Mouse (Mus musculus): ENCODE results near the gene Syne2.

The Syne2 gene

GRCm38 (mm10) chr12:75866419-75867373 lies 48.8 kb downstream of the Syne2 start:
- no peak for DNase-seq (ENCODE audit: low spot score)

- DNase-seq (ENCODE audit: low spot score): no peak
These were observed 55.8 kb downstream of the Syne2 start for GRCm38 (mm10) chr12:75873546-75874235.

DNA sequence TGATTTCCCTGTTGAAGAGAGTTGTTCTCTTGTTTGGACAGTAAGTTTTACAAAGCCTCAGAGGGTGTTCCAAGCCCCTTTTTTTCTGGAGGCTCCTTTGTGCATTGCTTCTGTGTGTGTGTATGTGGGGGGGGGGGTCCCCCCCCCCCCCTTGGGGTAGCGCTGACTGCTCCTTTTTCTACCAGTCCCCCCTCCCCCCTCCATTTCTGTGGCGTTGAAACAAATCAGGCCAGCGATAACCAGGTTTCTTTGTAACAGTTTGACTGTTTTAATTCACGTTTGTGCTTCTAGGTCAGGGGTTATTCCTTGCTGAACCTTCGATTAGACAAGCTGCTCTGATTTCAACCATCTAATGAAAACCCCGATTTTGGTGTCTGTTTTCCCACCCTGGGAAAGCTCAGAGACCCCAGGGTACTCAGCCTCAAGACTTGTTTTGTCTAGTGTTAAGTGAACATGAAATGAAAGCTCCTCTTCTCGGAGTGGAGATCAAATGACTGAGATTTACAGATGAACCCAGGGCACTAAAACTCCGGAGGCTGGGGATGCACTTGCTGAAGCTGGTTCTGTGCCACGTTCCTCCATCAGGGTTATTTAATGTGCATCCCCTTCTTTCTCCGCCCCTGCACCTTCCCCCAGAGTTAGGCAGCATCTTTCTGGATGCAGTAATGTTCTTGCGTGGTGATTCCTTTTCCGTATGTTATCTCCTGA lies 56.5 kb downstream of the Syne2 start:
- no peak for DNase-seq (ENCODE audit: low spot score)

DNA sequence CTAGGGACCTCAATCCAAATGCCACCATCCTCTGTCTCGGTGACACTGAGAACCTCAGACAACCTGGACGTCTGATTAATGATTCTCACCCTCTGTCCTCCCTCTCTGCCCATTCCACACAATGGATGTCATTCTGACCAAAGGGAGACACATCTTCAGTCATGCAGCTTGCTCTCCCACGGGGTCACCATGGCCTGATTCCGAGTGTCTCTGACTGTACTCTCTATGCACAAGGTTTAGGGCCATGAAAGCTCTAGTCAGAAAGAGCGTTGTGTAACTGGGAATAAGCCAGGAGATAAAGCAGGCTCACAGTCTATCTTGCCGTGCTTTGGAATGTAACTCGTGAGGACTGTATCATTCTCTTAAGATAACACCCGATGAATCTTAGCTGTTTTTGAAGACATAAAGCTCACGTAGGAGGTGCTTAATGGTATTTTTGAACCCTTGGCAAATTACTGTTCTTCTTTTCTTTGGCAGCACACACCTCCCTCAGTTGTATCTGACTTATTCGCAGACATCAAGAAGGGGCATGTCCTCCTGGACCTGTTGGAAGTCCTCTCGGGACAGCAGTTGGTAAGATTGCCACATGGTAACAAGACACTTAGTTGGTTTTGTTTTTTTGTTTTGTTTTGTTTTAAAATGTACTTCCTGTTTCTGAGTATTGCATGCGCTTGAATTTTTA lies 61.8 kb downstream of the Syne2 start:
- no peak for DNase-seq (ENCODE audit: low spot score)

- no peak for DNase-seq (ENCODE audit: low spot score)
These were observed 63.6 kb downstream of the Syne2 start for GRCm38 (mm10) chr12:75881554-75881953.

DNA sequence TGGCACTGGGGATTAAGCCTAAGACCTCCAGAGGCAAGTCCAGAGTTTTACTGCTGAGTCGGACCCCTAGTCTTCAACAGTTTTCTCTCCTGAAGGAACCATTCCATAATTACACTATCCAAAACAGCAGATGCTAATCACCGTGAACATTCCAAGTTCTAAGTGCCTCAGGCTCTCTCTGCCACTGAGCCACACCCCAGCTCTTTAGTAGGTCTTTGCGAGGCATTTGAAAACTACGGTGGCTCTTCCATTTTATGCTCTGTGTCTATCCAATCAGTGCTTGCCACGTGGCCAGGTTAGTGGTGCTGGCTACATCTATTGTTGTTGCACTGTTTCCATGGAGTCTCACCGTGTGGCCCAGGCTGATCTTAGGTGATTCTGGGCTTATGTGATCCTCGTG lies 68.2 kb downstream of the Syne2 start:
- no peak for DNase-seq (ENCODE audit: low spot score)

GRCm38 (mm10) chr12:75886946-75887345 lies 69.0 kb downstream of the Syne2 start:
- no peak for DNase-seq (ENCODE audit: low spot score)

DNA sequence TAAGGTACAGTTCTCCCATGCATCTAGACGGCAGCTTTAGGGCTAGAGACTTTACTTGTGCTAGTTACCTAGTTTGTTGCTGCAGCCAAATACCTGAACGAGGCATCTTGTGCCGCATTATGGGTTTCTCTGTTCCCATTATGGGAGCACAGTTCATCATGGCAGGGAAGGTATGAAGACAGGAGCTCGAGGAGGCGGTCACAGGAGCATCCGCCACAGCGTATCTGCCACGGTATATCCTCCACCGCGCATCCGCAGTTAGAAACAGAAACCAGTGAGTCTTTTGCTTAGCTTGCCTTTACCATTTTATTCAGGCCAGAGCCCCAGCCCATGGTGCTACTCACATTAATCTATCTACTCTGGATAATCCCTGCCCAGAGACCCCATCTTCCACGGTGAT lies 70.8 kb downstream of the Syne2 start:
- no peak for DNase-seq (ENCODE audit: low spot score)

DNA sequence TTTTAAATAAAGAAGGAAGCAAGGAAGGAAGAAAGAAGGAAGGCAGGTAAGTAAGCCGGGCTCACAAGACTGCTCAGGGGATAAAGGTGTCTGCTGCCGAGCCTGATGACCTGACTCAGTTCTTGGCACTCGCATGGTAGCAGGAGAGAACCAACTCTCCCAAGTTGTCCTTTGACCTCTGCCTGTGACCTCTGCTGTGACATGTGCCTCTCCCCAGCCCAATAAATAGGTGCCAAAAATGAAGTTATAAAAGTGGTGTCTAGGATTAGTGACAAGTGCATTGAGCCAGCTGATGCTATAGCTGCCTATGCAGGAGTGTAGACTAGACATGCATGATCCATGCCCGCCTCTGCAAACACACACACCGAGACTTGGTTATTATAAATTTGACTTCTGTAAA lies 73.3 kb downstream of the Syne2 start:
- no peak for DNase-seq (ENCODE audit: low spot score)

DNA sequence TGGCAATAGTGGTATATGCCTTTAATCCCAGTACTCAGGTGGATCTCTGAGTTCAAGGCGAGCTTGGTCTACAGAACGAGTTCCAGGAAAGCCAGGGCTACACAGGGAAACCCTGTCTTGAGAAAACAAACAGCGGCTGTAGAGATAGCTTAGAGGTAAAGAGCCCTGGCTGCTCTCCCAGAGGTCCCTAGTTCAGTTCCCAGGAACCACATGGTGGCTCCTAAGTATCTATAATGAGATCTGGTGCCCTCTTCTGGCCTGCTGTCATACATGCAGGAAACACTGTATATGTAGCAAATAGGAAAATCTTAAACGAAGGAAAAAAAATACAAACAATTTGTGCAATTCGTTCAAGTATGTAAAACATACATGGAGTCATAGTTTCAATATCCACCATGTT lies 75.5 kb downstream of the Syne2 start:
- no peak for DNase-seq (ENCODE audit: low spot score)

GRCm38 (mm10) chr12:75894316-75894997 lies 76.5 kb downstream of the Syne2 start:
- DNase-seq (ENCODE audit: low spot score): peak; percentile 69

- no peak for DNase-seq (ENCODE audit: low spot score)
These were observed 77.0 kb downstream of the Syne2 start for GRCm38 (mm10) chr12:75894998-75895331.

DNA sequence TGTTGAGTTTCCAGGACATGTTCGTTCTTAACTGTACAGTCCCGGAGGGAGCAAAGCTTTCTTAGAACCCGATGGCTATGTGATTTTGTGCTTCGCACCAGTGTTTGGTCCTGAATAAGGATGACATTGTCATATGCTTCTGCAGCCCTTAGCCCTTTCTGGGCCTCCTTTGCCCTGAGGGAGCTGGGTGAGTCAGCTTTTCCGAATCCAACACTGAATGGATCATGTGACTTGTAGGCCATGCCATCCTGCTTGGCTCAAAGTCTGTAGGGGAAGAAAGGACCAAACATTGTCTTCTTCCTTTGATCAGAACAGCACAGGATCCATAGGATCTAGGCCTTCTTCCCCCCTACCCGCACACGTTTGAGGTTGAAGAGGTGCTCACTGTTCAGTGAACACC lies 79.9 kb downstream of the Syne2 start:
- no peak for DNase-seq (ENCODE audit: low spot score)

DNA sequence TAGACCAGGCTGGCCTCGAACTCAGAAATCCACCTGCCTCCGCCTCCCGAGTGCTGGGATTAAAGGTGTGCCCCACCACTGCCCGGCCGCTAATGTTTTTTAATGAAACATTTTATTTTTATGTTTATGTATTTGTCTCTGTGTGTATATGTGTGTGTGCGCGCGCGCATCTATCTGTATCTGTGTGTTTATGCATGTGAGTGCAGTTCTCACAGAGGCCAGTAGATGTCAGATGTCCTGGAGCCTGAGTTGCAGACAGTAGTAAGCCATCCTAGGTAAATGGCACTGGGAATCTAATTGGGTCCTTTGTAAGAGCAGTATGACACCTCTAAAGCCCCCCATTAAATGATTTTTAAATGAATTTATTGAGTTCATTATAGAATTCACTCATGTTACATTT lies 83.8 kb downstream of the Syne2 start:
- no peak for DNase-seq (ENCODE audit: low spot score)

GRCm38 (mm10) chr12:75904068-75904467 lies 86.1 kb downstream of the Syne2 start:
- no peak for DNase-seq (ENCODE audit: low spot score)

DNA sequence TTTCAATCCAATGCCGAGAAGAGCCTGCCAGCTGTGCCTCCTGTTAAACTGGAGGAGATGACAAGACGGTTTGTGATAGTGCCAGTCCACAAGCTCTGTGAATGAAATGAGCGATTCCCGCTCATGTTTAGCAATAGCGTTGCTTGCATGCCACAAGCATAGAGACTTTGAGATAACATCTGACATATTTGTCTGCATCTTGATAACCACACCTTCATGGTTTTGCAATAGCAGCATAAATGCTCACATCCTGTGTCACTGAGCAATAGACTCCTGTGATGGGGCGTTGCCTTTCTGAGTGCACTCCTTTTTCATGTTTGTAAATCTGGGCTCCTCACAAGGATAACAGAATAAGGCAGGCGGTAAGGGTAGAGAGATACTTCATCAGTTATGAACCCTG lies 87.4 kb downstream of the Syne2 start:
- no peak for DNase-seq (ENCODE audit: low spot score)

GRCm38 (mm10) chr12:75908466-75908865 lies 90.5 kb downstream of the Syne2 start:
- DNase-seq (ENCODE audit: low spot score): no peak

DNA sequence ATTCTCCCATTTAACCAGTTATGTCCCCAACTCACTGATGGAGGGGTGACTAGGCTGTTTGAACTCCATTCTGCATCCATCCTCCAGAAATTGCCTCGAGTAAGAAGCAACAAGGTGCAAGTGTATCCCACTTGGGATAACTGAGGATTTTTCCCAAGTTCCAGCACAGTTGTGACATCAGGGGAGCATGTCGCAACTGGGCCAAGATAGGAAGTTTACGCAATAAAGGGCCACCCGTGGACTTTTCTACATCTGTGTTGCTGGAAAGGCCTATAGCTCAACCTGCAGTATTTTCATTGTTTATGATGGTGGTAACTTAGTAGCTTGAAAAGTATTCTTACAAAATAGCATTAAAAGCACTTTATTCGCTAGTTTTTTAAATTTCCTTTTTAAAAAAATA lies 97.8 kb downstream of the Syne2 start:
- no peak for DNase-seq (ENCODE audit: low spot score)

DNA sequence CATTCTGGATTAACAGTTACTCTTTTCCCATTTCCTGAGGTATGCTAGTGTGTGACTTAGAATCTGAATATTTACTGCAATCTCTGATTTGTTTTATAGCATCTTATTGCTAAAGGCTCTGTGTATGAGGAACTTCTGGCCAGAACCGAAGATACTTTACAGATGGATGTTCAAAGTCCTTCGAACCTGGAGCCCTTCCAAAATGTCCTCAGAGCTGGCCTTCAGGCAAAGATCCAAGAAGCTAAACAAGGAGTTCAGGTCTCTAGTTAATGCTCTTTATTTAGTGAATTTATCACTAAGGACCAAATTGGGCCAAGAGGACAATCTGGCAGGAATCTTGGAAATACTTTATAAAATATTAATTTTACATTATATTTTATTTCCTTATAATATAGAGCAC lies 100.5 kb downstream of the Syne2 start:
- DNase-seq (ENCODE audit: low spot score): no peak

DNA sequence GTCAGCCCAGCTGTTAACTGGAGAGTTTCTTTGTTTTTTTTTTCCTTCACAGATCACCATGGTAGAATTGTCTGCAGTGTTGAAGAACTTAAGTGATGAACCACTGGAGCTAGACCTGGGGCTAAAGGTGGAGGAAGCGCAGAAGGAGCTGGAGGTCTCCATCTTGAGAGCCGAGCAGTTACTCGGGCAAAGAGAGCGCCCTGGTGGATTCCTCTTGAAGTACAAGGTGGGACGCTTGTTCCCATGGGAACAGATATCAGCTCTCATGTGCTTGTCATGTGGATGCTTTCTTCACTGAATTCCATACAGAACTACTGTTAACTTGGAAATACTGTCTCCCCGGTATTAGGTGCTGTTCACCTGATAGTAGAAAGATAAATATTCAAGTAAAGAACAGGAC lies 101.0 kb downstream of the Syne2 start:
- DNase-seq (ENCODE audit: low spot score): peak; percentile 76

DNA sequence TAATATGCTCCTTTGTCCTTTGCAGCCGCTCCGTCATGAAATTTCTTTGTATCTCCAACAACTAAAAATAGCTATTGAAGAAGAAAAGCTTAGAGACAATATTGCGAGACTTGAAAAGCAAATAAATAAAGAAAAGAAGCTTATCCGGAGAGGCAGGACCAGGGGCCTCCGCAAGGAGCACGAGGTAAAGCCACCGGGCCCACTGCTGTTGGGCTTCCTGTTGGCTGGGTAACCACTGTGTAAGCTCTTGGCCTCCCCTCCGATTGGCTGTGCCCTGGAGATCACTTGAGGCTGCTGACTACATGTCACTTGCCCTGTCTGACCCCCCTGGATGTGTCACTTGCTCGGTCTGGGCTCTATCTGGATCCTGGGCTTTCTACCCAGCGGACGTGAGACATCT lies 105.0 kb downstream of the Syne2 start:
- no peak for DNase-seq (ENCODE audit: low spot score)

GRCm38 (mm10) chr12:75924852-75925251 lies 106.9 kb downstream of the Syne2 start:
- no peak for DNase-seq (ENCODE audit: low spot score)

Data from testis, postnatal 10 days (tissue).